ENCODE assay signal across 9 mouse cellular contexts in the genomic region with DNA sequence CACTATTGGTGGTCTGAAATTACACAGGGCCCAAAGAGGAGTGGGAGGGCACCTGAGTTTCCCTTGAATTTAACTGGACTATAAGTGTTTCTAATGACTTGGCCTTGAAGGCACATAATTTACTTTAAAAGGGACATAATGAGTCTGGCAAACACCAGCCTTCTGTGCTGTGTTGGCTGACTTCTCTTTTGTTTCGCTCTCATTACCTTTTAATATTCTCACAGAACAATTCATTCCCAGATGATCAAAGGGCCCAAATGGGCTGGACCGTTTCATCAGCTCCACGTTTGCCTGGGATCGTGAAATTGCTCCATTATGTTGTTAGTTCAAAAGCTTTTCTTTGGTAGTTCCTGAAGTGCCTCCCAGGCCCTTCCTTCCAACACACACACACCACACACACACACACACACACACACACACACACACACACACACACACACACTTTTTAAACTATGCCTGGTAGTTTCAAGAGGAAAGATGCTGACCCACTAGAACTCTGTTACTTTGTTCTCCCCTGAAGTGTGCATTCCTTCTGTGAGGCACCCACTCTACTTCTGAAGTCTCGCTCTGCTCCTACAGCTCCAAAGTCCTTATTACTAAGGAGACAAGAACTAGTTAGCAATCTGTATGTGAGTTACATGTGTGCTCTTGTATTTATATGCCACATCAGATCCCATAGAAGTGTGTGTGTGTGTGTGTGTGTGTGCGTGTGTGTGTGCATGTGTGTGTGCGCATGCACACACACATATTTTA. TPM values are rescaled to one million over a fixed set of nuclear protein-coding genes. Genes with fewer than 3 reads are reported as not detected.
A peak's percentile ranks its signal among the peaks of the same experiment; 100 is the strongest.
DNase-seq lines count a peak whose midpoint lies in the region; ATAC-seq and TF ChIP-seq lines count a peak whose summit lies in the region.
"Had no signal": no experiment of that assay in that cellular context is flagged by ENCODE, and none has a peak within 500 bp of the region (broad histone marks: within the 10 kb centered on the region; RNA-seq: fewer than 3 reads in every experiment).

No protein-coding gene starts in this region.

- TF ChIP-seq CTCF in olfactory bulb, adult 2 months (IDR thresholded peaks at IDR 0.05; ENCODE audit: insufficient read depth, low read depth, low read length) = no peak

- H3K27ac ChIP-seq in liver, embryonic 11.5 days (ENCODE audit: low read depth, low read length) = no peak overlapping the region
- H3K27ac ChIP-seq in forebrain, embryonic 10.5 days = peak overlapping the region; percentile 92
- H3K27ac ChIP-seq in intestine, embryonic 15.5 days = 0 out of 2 replicates have a peak overlapping the region, but pooled peaks have one; percentile 22
- H3K27ac ChIP-seq in olfactory bulb, adult 2 months (ENCODE audit: insufficient read depth, low read depth, low read length) = peak overlapping the region; percentile 68; the same call in 1 of the 2 replicates

- no peak for ATAC-seq in liver, embryonic 11.5 days (replicated peaks; ENCODE audit: low FRiP score)
- no peak for ATAC-seq in intestine, embryonic 15.5 days

- H3K9ac ChIP-seq in liver, embryonic 11.5 days (ENCODE audit: low read depth, low read length) = no peak overlapping the region; the same call in 1 of the 2 replicates
- H3K9ac ChIP-seq in intestine, embryonic 15.5 days = peak overlapping the region; percentile 50; the same call in 1 of the 2 replicates

- no peak for TF ChIP-seq POLR2A in olfactory bulb, adult 2 months (IDR thresholded peaks at IDR 0.05; ENCODE audit: insufficient read depth, low read depth, low read length)

- DNase-seq in liver, embryonic 11.5 days (ENCODE audit: low spot score) = no peak
- no peak for DNase-seq in liver
- peak; percentile 41 for DNase-seq in forebrain, embryonic 10.5 days (ENCODE audit: extremely low spot score, low spot score)
- DNase-seq in right cerebral cortex, postnatal 36 days (ENCODE audit: low spot score in 2 of 2) = no peak
- DNase-seq in adrenal gland, adult 2 months = no peak
- DNase-seq: lung, postnatal 10 days; thymus, postnatal 4 days had no signal

- peak overlapping the region; percentile 51 for H3K4me3 ChIP-seq in liver, embryonic 11.5 days (ENCODE audit: low read depth, low read length)
- peak overlapping the region; percentile 62 for H3K4me3 ChIP-seq in forebrain, embryonic 10.5 days
- H3K4me3 ChIP-seq in intestine, embryonic 15.5 days (replicated peaks) = peak overlapping the region; percentile 50
- H3K4me3 ChIP-seq in olfactory bulb, adult 2 months (ENCODE audit: insufficient read depth, low read depth, low read length) = peak overlapping the region; percentile 17; the same call in 1 of the 2 replicates

- WGBS in liver, embryonic 11.5 days = 67% methylated on average over 7 of the region's 7 CpGs
- WGBS in forebrain, embryonic 10.5 days = 33% methylated on average over 7 of the region's 7 CpGs
- WGBS in intestine, embryonic 15.5 days = 49% methylated on average over 7 of the region's 7 CpGs
- 45% methylated on average over 7 of the region's 7 CpGs for WGBS in olfactory bulb, adult 2 months

- H3K36me3 ChIP-seq in liver, embryonic 11.5 days (ENCODE audit: control insufficient read depth, insufficient read depth, low read length) = no peaks in the 10 kb centered on the region; the same call in 1 of the 2 replicates
- H3K36me3 ChIP-seq in forebrain, embryonic 10.5 days (replicated peaks) = peaks cover 33% of the 10 kb centered on the region
- H3K36me3 ChIP-seq in intestine, embryonic 15.5 days = no peaks in the 10 kb centered on the region

- no peaks in the 10 kb centered on the region for H3K9me3 ChIP-seq in liver, embryonic 11.5 days (ENCODE audit: control insufficient read depth, low read length)
- no peaks in the 10 kb centered on the region for H3K9me3 ChIP-seq in forebrain, embryonic 10.5 days
- H3K9me3 ChIP-seq in intestine, embryonic 15.5 days = no peaks in the 10 kb centered on the region

- no peaks in the 10 kb centered on the region for H3K4me1 ChIP-seq in liver, embryonic 11.5 days (replicated peaks; ENCODE audit: control insufficient read depth, insufficient read depth, low read length)
- H3K4me1 ChIP-seq in forebrain, embryonic 10.5 days = peaks cover 39% of the 10 kb centered on the region
- H3K4me1 ChIP-seq in intestine, embryonic 15.5 days (replicated peaks) = 0 out of 2 replicates have a peak, but pooled peaks cover 4% of the 10 kb centered on the region
- peaks cover 11% of the 10 kb centered on the region for H3K4me1 ChIP-seq in olfactory bulb, adult 2 months (ENCODE audit: control insufficient read depth, insufficient read depth, low read length)

- peak overlapping the region; percentile 57 for H3K4me2 ChIP-seq in liver, embryonic 11.5 days
- H3K4me2 ChIP-seq in intestine, embryonic 15.5 days (replicated peaks) = peak overlapping the region; percentile 71

- no peaks in the 10 kb centered on the region for H3K27me3 ChIP-seq in liver, embryonic 11.5 days (replicated peaks; ENCODE audit: control insufficient read depth, insufficient read depth, low read length)
- peaks cover 65% of the 10 kb centered on the region for H3K27me3 ChIP-seq in forebrain, embryonic 10.5 days (ENCODE audit: poor library complexity, severe bottlenecking)
- H3K27me3 ChIP-seq in intestine, embryonic 15.5 days (replicated peaks) = no peaks in the 10 kb centered on the region

RNA-seq across cellular contexts. Expression of a gene that starts 1.5 kb away (rescaled TPM):
- 232 and 261 TPM in 2 replicates for polyA plus RNA-seq in liver, embryonic 11.5 days (2014; fragmentation: Nextera tagmentation; extraction: Ambion mirVana)
- polyA plus RNA-seq in forebrain, embryonic 10.5 days (2016; fragmentation: Nextera tagmentation; extraction: Ambion mirVana) = 142 and 150 TPM in 2 replicates
- polyA plus RNA-seq in intestine, embryonic 15.5 days (2015; fragmentation: Nextera tagmentation; extraction: Ambion mirVana) = 283 and 350 TPM in 2 replicates
- 318 TPM in 1 of 2 replicates, not detected in the other for polyA plus RNA-seq in olfactory bulb, adult 2 months (2012; ENCODE audit: insufficient read depth, insufficient read length, low replicate concordance, missing spikeins)
- 10 to 100 TPM; 80.1 to 85.0 TPM for total RNA-seq in adrenal gland, adult 2 months (2021)
- polyA plus RNA-seq in adrenal gland, adult 2 months (2012; rRNA removed) = 6.1 and 7.0 TPM in 2 replicates

Comparison
In these comparisons a context has a peak if more than half of its experiments do, and no peak if none do; other contexts are left out.
1. RNA of a gene that starts 1.5 kb away (polyA plus RNA-seq): 283 to 350 TPM in intestine, embryonic 15.5 days, 318 TPM in olfactory bulb, adult 2 months, 232 to 261 TPM in liver, embryonic 11.5 days and 142 to 150 TPM in forebrain, embryonic 10.5 days; 6.1 to 7.0 TPM in adrenal gland, adult 2 months; every median in the first group is over 10 times any median in the second.
2. Peak in every context shown above with its lines, with median percentiles within 50 percentile points of each other: H3K4me3 ChIP-seq.